Comparison of ENCODE assay signal across 15 mouse cellular contexts in genomic region chr17:4884083-4884482, GRCm38 (mm10).
"Had no signal": no experiment of that assay in that cellular context is flagged by ENCODE, and none has a peak within 500 bp of the region (broad histone marks: within the 10 kb centered on the region; RNA-seq: fewer than 3 reads in every experiment).

No protein-coding gene starts in this region.

- H3K27ac ChIP-seq: limb, embryonic 12.5 days; limb, embryonic 15.5 days; liver, embryonic 13.5 days; midbrain, embryonic 10.5 days; midbrain, embryonic 13.5 days had no signal

- H3K9me3 ChIP-seq: limb, embryonic 12.5 days; limb, embryonic 15.5 days; liver, embryonic 13.5 days; midbrain, embryonic 10.5 days; midbrain, embryonic 13.5 days had no signal

- H3K4me2 ChIP-seq: limb, embryonic 12.5 days; limb, embryonic 15.5 days; liver, embryonic 13.5 days; midbrain, embryonic 13.5 days had no signal

- ATAC-seq: midbrain, embryonic 13.5 days had no signal

- H3K36me3 ChIP-seq: limb, embryonic 12.5 days; limb, embryonic 15.5 days; liver, embryonic 13.5 days; midbrain, embryonic 10.5 days; midbrain, embryonic 13.5 days had no signal

- H3K4me3 ChIP-seq: limb, embryonic 12.5 days; limb, embryonic 15.5 days; liver, embryonic 13.5 days; midbrain, embryonic 10.5 days; midbrain, embryonic 13.5 days had no signal

- H3K9ac ChIP-seq: limb, embryonic 12.5 days; limb, embryonic 15.5 days; liver, embryonic 13.5 days; midbrain, embryonic 13.5 days had no signal

- DNase-seq: kidney, adult 18-20 months; kidney, adult 9 months; kidney, postnatal 14 days; left cerebral cortex, postnatal 4 days; liver, embryonic 13.5 days; lung, adult 2 months; lung, postnatal 14 days; right cerebral cortex, postnatal 14 days; right cerebral cortex, postnatal 4 days; thymus, adult 2 months; thymus, postnatal 25 days had no signal

- H3K4me1 ChIP-seq: limb, embryonic 12.5 days; limb, embryonic 15.5 days; liver, embryonic 13.5 days; midbrain, embryonic 13.5 days had no signal

- H3K27me3 ChIP-seq: limb, embryonic 12.5 days; limb, embryonic 15.5 days; liver, embryonic 13.5 days; midbrain, embryonic 13.5 days had no signal
